Mouse (Mus musculus): Measurements from ENCODE around the gene Pdcd1lg2.

DNA sequence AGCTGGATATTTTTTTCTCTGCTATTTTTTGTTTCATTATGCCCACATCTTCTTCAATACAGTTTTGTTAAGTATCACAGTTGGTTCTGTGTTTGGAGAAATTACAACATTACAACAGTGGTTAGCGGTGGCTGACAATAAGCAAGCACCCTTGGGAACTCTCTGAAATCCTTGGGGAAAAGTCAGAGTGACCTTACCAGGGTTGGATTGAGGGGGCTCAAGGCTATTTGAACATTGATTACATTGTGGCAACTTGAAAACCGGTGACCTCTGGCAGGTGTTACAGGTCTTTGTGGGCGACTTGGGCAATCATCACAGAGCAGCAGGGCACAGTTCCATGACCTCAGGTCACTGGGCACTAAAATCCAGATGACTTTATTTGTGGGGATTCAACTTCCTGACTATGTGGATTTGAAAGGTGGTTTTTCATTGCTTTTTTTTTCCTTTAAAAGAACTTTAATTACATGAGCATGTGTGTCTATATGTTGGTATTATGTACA, 79.1 kb downstream of the Pdcd1lg2 start:
- TF ChIP-seq CTCF (conservative IDR thresholded peaks at IDR 0.05; ENCODE audit: low read length) (no peak), POU5F1 (IDR thresholded peaks at IDR 0.05; ENCODE audit: borderline replicate concordance, low read length) (no peak)
